Comparison of ENCODE assay signal across 8 mouse cellular contexts in the genomic region with DNA sequence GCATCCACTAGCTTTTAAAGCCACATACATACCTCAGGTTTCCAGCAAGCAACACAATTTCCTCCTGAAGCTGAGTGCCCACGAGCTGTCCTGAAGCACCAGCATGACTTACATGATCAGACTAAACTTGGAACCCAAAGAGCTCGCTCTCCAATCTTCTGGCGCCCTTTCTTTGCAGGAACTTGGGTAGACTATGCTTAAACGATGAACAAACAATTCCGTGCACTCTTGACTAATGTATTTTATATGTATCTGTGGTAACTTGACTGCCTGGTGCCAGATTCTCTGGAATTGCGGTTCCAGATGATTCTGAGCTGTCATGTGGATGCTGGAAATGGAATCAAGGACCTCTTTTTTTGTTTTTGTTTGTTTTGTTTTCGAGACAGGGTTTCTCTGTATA. TPM values are rescaled to one million over a fixed set of nuclear protein-coding genes. Genes with fewer than 3 reads are reported as not detected.
DNase-seq lines count a peak whose midpoint lies in the region; ATAC-seq and TF ChIP-seq lines count a peak whose summit lies in the region.

No protein-coding gene starts in this region.

- WGBS in thymus, adult 2 months = 35% methylated on average over 7 of the region's 7 CpGs
- 22% methylated on average over 7 of the region's 7 CpGs for WGBS in liver, embryonic 13.5 days (ENCODE audit: insufficient replicate concordance)

- no peak for TF ChIP-seq POLR2A in thymus, adult 2 months (IDR thresholded peaks at IDR 0.05; ENCODE audit: control insufficient read depth, extremely low read depth, insufficient read depth, low read length, poor library complexity)

- H3K4me2 ChIP-seq in liver, embryonic 13.5 days = peak overlapping the region; percentile 90

- H3K36me3 ChIP-seq in thymus, adult 2 months (ENCODE audit: control insufficient read depth, insufficient read depth, low read length) = peaks cover 19% of the 10 kb centered on the region
- H3K36me3 ChIP-seq in liver, embryonic 13.5 days = peaks cover 57% of the 10 kb centered on the region

- ATAC-seq in liver, embryonic 13.5 days (ENCODE audit: low read depth) = no peak
- ATAC-seq in activated CD4-positive, CD25-positive, alpha-beta regulatory T cell, adult 4 months = no peak

- peak; percentile 20 for DNase-seq in cerebellum, adult 9-11 months
- DNase-seq in cerebellum, postnatal 10 days = no peak
- DNase-seq in thymus, adult 2 months = no peak
- DNase-seq in thymus, postnatal 25 days = no peak
- no peak for DNase-seq in liver, embryonic 13.5 days
- DNase-seq in c-Kit-positive CD71-positive TER-119-positive erythroid progenitor cells, embryonic 14.5 days (ENCODE audit: low spot score) = no peak
- no peak for DNase-seq in spleen, adult 12 weeks (ENCODE audit: low spot score)

- TF ChIP-seq CTCF in thymus, adult 2 months (IDR thresholded peaks at IDR 0.05; ENCODE audit: borderline replicate concordance, control insufficient read depth, extremely low read depth, insufficient read depth, low read length, poor library complexity) = no peak

- H3K27ac ChIP-seq in thymus, adult 2 months (ENCODE audit: control insufficient read depth, insufficient read depth, low read length) = peak overlapping the region; percentile 69
- H3K27ac ChIP-seq in liver, embryonic 13.5 days = peak overlapping the region; percentile 88

- H3K9ac ChIP-seq in liver, embryonic 13.5 days = peak overlapping the region; percentile 77

- no peaks in the 10 kb centered on the region for H3K9me3 ChIP-seq in liver, embryonic 13.5 days (replicated peaks)

- H3K4me1 ChIP-seq in thymus, adult 2 months (replicated peaks; ENCODE audit: control insufficient read depth, insufficient read depth, low read length) = peaks cover 11% of the 10 kb centered on the region
- H3K4me1 ChIP-seq in liver, embryonic 13.5 days (replicated peaks) = peaks cover 36% of the 10 kb centered on the region

- peak overlapping the region; percentile 94; the same call in 1 of the 2 replicates for H3K4me3 ChIP-seq in thymus, adult 2 months (ENCODE audit: control insufficient read depth, insufficient read depth, low read length)
- H3K4me3 ChIP-seq in liver, embryonic 13.5 days (replicated peaks) = peak overlapping the region; percentile 78

- no peaks in the 10 kb centered on the region for H3K27me3 ChIP-seq in thymus, adult 2 months (ENCODE audit: control insufficient read depth, insufficient read depth, low read length)
- H3K27me3 ChIP-seq in liver, embryonic 13.5 days = no peaks in the 10 kb centered on the region

RNA-seq across cellular contexts. Expression of a gene that starts 1.0 kb away (rescaled TPM):
- 36.4 and 42.1 TPM in 2 replicates for polyA plus RNA-seq in thymus, adult 2 months (2012; rRNA removed)
- 15.4 and 15.6 TPM in 2 replicates for polyA plus RNA-seq in liver, embryonic 13.5 days (2015; fragmentation: Nextera tagmentation; extraction: Ambion mirVana)
- 1 to 10 TPM; 2.5 to 3.8 TPM for polyA plus RNA-seq in activated CD4-positive, CD25-positive, alpha-beta regulatory T cell, adult 4 months (2017; shearing (Covaris generic))

RNA-seq across cellular contexts. Expression of a gene that starts 24.5 kb away (rescaled TPM):
- polyA plus RNA-seq in thymus, adult 2 months (2012; rRNA removed) = 109 and 127 TPM in 2 replicates
- polyA plus RNA-seq in liver, embryonic 13.5 days (2015; fragmentation: Nextera tagmentation; extraction: Ambion mirVana) = 28.0 and 30.1 TPM in 2 replicates
- 10 to 100 TPM; 30.4 to 34.4 TPM for polyA plus RNA-seq in activated CD4-positive, CD25-positive, alpha-beta regulatory T cell, adult 4 months (2017; shearing (Covaris generic))

RNA-seq across cellular contexts. Expression of a gene that starts 51.8 kb away (rescaled TPM):
- polyA plus RNA-seq in thymus, adult 2 months (2012; rRNA removed) = 36.6 and 37.5 TPM in 2 replicates
- 7.4 and 8.7 TPM in 2 replicates for polyA plus RNA-seq in liver, embryonic 13.5 days (2015; fragmentation: Nextera tagmentation; extraction: Ambion mirVana)
- 10 to 100 TPM; 14.9 to 18.3 TPM for polyA plus RNA-seq in activated CD4-positive, CD25-positive, alpha-beta regulatory T cell, adult 4 months (2017; shearing (Covaris generic))

RNA-seq across cellular contexts. Expression of a gene that starts 52.4 kb away (rescaled TPM):
- 147 and 168 TPM in 2 replicates for polyA plus RNA-seq in thymus, adult 2 months (2012; rRNA removed)
- polyA plus RNA-seq in liver, embryonic 13.5 days (2015; fragmentation: Nextera tagmentation; extraction: Ambion mirVana) = 218 and 237 TPM in 2 replicates
- 100 to 1,000 TPM; 133 to 252 TPM for polyA plus RNA-seq in activated CD4-positive, CD25-positive, alpha-beta regulatory T cell, adult 4 months (2017; shearing (Covaris generic))
